Mouse (Mus musculus) adrenal gland, postnatal 4 days (tissue): ENCODE measurements around the gene Sec14l1. TPM values are rescaled to one million over a fixed set of nuclear protein-coding genes. Genes with fewer than 3 reads are reported as not detected.

Source experiments
- DNase-seq, 2 experiments: peaks; one replicate each; pipeline ENCODE4 v3.0.0; 2021 to 2022; ENCODE audit warnings: low spot score in 2 of 2, mixed read lengths in 2 of 2
- total RNA-seq, 2 experiments: library from RNA; stranded (reverse); gene quantifications; 2 replicates each; pipeline ENCODE4 v1.2.3; 2021

Sec14l1 gene
- total RNA-seq, 2 experiments from 2014 or later, result 171 to 174 TPM

- no peak for DNase-seq
Observed at GRCm38 (mm10) chr11:117107837-117108236, 7.1 kb upstream of the Sec14l1 start.

- peak; percentile 57 to 68 for DNase-seq
Observed at GRCm38 (mm10) chr11:117108595-117108994, 6.4 kb upstream of the Sec14l1 start.

DNA sequence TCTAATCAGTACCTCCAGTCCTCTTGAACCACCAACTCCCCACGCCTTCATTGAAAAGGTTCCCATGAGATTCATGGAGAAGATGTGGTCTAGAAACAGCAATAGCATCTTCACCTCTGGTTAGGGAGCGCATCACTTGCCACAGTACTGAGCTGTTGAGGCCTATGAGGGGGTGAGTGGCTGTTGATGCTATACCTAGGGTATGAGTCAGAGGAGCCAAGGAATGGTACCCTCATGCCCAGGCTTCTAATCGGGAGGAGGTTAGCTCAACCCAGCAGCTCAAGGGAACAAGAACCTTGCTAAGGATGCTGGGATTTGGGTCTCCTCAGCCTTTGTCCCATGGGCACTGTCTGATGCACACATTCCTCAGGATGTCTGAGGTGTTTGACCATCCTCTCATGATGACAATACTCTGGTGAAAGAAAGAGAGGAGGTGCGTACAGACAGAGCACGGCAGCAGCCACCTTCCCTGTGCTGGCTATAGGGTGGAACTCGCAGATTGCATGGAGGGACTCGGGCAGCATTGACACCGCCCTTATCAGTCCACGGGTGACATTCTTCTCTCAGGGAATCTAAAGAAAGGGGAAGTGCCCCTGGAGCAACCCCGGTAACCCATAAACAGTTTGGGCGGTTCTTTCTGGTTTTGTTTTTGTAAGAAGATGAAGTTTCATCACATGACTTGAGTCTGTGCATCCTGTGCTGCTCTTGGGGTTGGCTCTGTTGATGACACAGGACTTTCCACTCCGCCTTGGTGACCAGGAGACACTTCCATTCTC, 5.6 kb upstream of the Sec14l1 start:
- no peak for DNase-seq

DNA sequence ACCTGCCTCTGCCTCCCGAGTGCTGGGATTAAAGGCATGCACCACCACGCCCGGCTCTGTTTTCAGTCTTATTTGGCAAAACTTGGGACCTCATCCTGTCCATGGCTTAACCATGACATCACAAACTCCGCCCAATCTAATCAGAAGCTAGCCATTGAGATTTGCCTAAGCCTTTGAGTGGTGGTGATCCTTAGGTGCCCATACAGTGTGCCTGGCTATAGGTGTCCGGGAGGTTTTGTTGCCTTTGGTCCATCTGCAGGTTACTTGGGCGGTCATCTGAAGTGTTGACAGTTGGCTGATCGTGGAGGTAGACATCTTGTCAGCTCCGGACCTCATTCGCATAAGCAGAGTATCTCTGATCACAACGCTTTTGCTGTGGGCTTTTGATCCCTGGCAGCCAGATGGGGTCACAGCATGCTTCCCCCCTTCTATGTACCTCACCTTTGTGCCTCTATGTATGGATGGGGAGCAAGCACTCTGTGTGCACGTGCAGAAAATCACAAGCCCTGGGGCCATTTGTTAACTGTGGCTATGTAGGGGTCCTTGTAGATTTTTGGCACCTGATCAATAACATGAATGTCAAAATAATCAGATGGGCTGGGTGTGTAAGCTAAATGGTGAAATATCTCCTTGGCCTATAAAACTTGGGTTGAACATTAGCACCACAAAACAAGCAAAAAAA, 2.9 kb upstream of the Sec14l1 start:
- no peak for DNase-seq

- no peak for DNase-seq
Observed at GRCm38 (mm10) chr11:117112649-117113051, 2.3 kb upstream of the Sec14l1 start.

GRCm38 (mm10) chr11:117113377-117113776, 1.6 kb upstream of the Sec14l1 start:
- no peak for DNase-seq

DNA sequence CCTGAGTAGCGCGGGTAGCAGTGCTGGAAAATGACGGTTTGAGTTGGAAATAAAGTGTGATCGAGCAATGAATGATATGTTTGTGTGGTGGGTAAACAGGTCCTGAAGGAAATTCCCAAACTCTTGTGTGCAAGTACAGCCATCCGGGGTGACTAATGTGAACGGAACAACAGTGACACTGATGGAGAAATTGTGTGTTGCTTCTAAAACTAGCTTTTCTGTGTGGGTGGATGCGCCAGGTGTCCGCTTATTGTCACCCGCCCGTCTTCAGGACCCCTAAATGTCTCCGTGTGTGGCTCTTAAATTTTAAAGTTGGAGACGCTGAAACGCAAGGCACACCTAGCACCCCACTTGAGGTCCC, 757 bp upstream of the Sec14l1 start:
- no peak for DNase-seq

- peak in 1 of 2 experiments; percentile 48 for DNase-seq
Observed at GRCm38 (mm10) chr11:117115346-117116219, 615 bp downstream of the Sec14l1 start.

GRCm38 (mm10) chr11:117116350-117117303, 1.7 kb downstream of the Sec14l1 start:
- DNase-seq, result no peak

DNA sequence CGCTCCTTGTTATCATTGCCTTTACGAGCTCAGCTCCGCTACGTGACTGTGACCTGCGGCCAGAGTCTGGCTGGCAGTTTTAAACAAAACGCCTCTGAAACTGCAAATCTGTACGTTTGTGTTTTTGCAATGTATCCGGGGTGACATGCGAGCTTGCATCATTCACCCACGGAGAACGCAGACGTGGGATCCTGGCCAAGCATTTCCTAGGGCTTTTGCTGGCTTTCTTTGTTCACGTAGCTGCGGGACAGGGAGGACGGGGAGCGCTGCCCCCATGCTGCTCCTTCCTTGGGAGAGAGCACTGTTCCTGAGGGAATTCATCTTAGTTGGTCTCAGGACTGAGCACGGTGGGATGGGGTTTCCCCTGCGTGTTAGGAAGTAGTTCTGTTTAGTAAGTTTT, 2.4 kb downstream of the Sec14l1 start:
- no peak for DNase-seq

- no peak for DNase-seq
Observed at GRCm38 (mm10) chr11:117117791-117118190, 2.8 kb downstream of the Sec14l1 start.

DNA sequence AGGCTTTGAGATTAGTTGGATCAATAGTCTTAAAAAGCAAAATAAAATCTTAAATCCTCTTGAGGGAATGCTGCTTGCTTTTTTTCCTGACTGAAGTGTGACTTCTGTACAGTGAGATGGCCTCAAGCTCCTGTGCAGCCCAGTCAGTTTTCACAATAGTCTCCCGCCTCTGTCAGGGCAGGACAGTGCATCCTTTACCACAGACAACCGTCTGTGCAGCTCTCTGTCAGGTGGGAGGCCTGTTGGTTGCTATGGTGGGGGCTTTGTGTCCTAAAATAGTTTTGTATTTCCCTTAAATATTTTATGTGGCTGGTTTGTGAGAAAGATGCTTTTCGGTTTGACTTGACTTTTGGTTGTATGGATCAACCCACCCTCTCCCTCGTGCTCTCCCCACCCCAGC, 3.3 kb downstream of the Sec14l1 start:
- DNase-seq, result no peak

GRCm38 (mm10) chr11:117118721-117119321, 3.9 kb downstream of the Sec14l1 start:
- DNase-seq, result no peak

- DNase-seq, result no peak
Observed at GRCm38 (mm10) chr11:117119723-117120122, 4.8 kb downstream of the Sec14l1 start.

GRCm38 (mm10) chr11:117120285-117121163, 5.6 kb downstream of the Sec14l1 start:
- DNase-seq, result no peak

GRCm38 (mm10) chr11:117121164-117121535, 6.2 kb downstream of the Sec14l1 start:
- no peak for DNase-seq

GRCm38 (mm10) chr11:117121954-117122353, 7.0 kb downstream of the Sec14l1 start:
- DNase-seq, result no peak

DNA sequence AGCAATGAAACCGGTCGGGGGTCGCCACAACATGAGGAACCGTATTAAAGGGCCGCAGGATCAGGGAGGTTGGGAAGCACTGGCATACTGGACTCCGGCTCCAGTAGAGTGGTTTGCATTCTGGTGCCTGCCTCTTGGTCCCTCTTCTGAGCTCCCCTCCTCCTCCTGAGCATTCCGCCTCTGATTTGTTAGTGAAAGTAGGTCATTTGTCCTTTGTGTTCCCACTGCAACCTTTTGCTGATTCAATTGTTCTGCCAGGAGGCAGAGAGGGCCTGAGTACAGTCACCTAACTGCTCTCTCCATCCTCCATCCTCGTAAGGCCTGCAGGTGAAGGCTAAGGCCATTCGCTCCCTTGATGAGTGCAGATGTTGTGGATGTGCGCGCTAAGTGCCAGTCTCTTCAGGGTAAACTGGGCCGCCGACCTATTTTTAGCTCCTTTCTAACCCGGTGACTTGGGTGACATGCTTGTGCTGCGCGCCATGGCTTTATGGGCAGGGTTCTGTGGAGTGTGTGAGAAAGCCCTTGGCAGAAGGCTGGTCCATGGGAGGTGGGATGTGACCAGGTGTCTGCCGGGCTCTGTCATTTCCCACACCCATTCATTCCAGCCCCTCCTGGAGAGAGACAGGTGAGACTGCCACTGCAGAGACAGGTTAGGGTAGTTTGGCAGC, 8.6 kb downstream of the Sec14l1 start:
- no peak for DNase-seq

GRCm38 (mm10) chr11:117124539-117124938, 9.6 kb downstream of the Sec14l1 start:
- DNase-seq, result no peak
